Mouse (Mus musculus): ENCODE results near the gene Pik3cd. TPM values are rescaled to one million over a fixed set of nuclear protein-coding genes. Genes with fewer than 3 reads are reported as not detected.

Pik3cd gene
- polyA plus RNA-seq, 1 experiment from 2014 or later: 5.1 TPM

DNA sequence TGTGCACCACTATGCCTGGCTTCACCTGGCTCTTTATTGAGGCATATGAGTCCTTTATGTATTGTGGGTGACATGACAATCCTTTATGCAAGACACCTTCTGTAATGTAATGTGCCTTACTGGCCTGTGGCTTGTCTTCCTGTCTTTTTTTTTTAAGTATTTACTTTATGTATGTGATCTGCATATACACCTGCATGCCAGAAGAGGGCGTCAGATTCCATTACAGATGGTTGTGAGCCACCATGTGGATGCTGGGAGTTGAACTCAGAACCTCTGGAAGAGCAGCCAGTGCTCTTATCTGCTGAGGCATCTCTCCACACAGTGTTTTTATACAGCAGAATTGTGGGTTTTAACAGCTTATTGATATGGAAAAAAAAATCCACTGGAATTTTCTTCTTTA, 98.5 kb downstream of the Pik3cd start:
- H3K36me3 ChIP-seq (ENCODE audit: control insufficient read depth, insufficient read depth, low read length): no peaks in the 10 kb centered on the region
- no peak overlapping the region for H3K9ac ChIP-seq (ENCODE audit: low read length)
- H3K27me3 ChIP-seq (ENCODE audit: control insufficient read depth, insufficient read depth, low read length): no peaks in the 10 kb centered on the region
- H3K27ac ChIP-seq (ENCODE audit: low read length): no peak overlapping the region
- 72% methylated on average over 1 of the region's 1 CpGs for WGBS
- H3K9me3 ChIP-seq (replicated peaks; ENCODE audit: control insufficient read depth, low read length): no peaks in the 10 kb centered on the region
- no peak overlapping the region for H3K4me3 ChIP-seq (replicated peaks; ENCODE audit: low read length)
- no peak overlapping the region for H3K4me2 ChIP-seq (ENCODE audit: low read depth, low read length)
- ATAC-seq (ENCODE audit: insufficient read depth, low FRiP score): no peak
- H3K4me1 ChIP-seq (ENCODE audit: control insufficient read depth, insufficient read depth, low read length): peaks cover 24% of the 10 kb centered on the region

DNA sequence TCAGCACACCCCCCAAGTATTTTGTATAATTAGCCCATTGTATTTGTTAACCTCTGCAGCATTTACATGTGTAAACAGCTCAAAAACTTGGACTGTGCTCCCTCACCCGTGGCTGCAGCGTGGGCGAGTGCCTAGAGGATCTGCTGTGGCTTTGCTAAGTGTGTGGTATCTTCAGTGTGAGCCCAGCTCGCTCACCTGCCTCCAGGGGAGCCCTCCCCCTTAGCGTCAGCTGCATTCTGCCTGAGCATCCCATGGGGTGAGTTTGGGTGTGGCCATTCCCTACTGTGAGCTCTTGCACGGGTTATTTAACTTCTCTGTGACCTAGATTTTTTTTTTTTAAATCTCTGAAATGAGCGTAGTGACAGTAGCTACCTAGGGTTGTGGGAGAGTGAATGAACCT, 100.1 kb downstream of the Pik3cd start:
- H3K4me3 ChIP-seq (replicated peaks; ENCODE audit: low read length): no peak overlapping the region
- H3K4me1 ChIP-seq (ENCODE audit: control insufficient read depth, insufficient read depth, low read length): peaks cover 15% of the 10 kb centered on the region
- H3K27ac ChIP-seq (ENCODE audit: low read length): no peak overlapping the region; the same call in 1 of the 2 replicates
- 53% methylated on average over 7 of the region's 7 CpGs for WGBS
- ATAC-seq (ENCODE audit: insufficient read depth, low FRiP score): no peak
- no peaks in the 10 kb centered on the region for H3K27me3 ChIP-seq (ENCODE audit: control insufficient read depth, insufficient read depth, low read length)
- no peak overlapping the region for H3K4me2 ChIP-seq (ENCODE audit: low read depth, low read length)
- no peaks in the 10 kb centered on the region for H3K36me3 ChIP-seq (ENCODE audit: control insufficient read depth, insufficient read depth, low read length)
- no peak overlapping the region for H3K9ac ChIP-seq (ENCODE audit: low read length)
- no peaks in the 10 kb centered on the region for H3K9me3 ChIP-seq (replicated peaks; ENCODE audit: control insufficient read depth, low read length)

DNA sequence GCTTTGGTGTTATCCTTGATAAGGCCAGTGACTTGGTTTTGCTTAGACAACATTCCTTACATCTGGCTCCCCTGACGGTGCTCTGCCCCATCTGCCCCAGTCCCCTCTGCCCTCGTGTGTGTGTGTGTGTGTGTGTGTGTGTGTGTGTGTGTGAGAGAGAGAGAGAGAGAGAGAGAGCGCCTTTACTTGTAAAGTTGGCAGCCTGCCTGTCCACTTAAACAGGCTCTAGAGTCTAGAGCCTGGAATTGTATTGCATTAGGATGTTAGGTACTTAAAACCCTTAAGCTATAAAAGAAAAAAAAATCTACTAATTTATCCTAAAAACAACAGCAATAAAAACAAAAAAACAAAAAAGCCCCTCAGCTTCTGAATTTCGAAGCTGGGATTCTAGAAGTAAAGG, 100.9 kb downstream of the Pik3cd start:
- H3K27me3 ChIP-seq (ENCODE audit: control insufficient read depth, insufficient read depth, low read length): no peaks in the 10 kb centered on the region
- H3K9ac ChIP-seq (ENCODE audit: low read length): no peak overlapping the region
- no peak overlapping the region for H3K27ac ChIP-seq (ENCODE audit: low read length)
- no peak for ATAC-seq (ENCODE audit: insufficient read depth, low FRiP score)
- WGBS: 28% methylated on average over 4 of the region's 4 CpGs
- no peaks in the 10 kb centered on the region for H3K9me3 ChIP-seq (replicated peaks; ENCODE audit: control insufficient read depth, low read length)
- no peak overlapping the region for H3K4me3 ChIP-seq (replicated peaks; ENCODE audit: low read length)
- H3K4me1 ChIP-seq (ENCODE audit: control insufficient read depth, insufficient read depth, low read length): peaks cover 12% of the 10 kb centered on the region
- no peak overlapping the region for H3K4me2 ChIP-seq (ENCODE audit: low read depth, low read length)
- no peaks in the 10 kb centered on the region for H3K36me3 ChIP-seq (ENCODE audit: control insufficient read depth, insufficient read depth, low read length)

DNA sequence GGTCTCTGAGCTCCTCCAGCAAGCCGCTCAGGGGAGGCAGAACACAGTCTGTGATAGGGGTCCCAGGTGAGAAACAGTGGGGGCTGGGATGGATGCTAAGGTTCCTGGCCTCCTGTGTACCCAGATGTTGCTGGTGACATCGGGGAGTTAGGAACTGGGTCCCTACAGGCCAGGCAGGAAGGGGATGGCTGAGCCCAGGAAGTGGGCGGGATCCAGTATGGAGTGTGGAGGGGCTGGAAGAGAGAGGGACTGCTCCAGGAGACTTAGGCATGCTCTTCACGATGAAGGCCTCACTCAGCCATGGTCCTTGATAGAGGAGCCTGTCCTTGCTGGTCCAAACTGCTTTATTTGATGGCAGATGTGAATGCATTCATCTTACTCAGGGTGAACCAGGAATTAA, 102.2 kb downstream of the Pik3cd start:
- 79% methylated on average over 4 of the region's 4 CpGs for WGBS
- ATAC-seq (ENCODE audit: insufficient read depth, low FRiP score): no peak

DNA sequence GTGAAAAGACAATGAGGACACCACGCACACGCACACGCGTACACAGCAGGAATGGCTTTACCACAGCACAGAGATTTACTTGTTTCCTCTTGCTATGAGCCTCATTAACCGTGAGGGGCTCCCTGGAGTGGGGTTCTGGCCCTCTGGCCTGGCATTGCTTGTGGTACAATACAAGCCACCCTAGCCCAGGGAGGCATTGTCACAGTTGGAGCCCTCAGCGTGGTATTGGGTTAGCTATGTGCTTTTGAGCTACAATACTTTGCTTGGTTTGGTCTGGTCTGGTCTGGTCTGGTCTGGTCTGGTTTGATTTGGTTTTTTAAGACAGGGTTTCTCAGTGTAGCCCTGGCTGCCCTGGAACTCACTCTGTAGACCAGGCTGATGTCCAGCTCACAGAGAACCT, 102.8 kb downstream of the Pik3cd start:
- H3K27ac ChIP-seq (ENCODE audit: low read length): no peak overlapping the region
- H3K4me3 ChIP-seq (replicated peaks; ENCODE audit: low read length): no peak overlapping the region
- no peaks in the 10 kb centered on the region for H3K36me3 ChIP-seq (ENCODE audit: control insufficient read depth, insufficient read depth, low read length)
- H3K9me3 ChIP-seq (replicated peaks; ENCODE audit: control insufficient read depth, low read length): no peaks in the 10 kb centered on the region
- no peaks in the 10 kb centered on the region for H3K27me3 ChIP-seq (ENCODE audit: control insufficient read depth, insufficient read depth, low read length)
- H3K9ac ChIP-seq (ENCODE audit: low read length): no peak overlapping the region
- 91% methylated on average over 6 of the region's 6 CpGs for WGBS
- no peak overlapping the region for H3K4me2 ChIP-seq (ENCODE audit: low read depth, low read length)
- H3K4me1 ChIP-seq (ENCODE audit: control insufficient read depth, insufficient read depth, low read length): peaks cover 12% of the 10 kb centered on the region
- ATAC-seq (ENCODE audit: insufficient read depth, low FRiP score): no peak

More for the DNA sequence above, 102.2 kb downstream of the Pik3cd start:
- no peak overlapping the region for H3K4me3 ChIP-seq (replicated peaks; ENCODE audit: low read length)
- H3K4me2 ChIP-seq (ENCODE audit: low read depth, low read length): no peak overlapping the region
- no peak overlapping the region for H3K9ac ChIP-seq (ENCODE audit: low read length)
- H3K4me1 ChIP-seq (ENCODE audit: control insufficient read depth, insufficient read depth, low read length): peaks cover 12% of the 10 kb centered on the region
- no peak overlapping the region for H3K27ac ChIP-seq (ENCODE audit: low read length)
- H3K36me3 ChIP-seq (ENCODE audit: control insufficient read depth, insufficient read depth, low read length): no peaks in the 10 kb centered on the region
- H3K9me3 ChIP-seq (replicated peaks; ENCODE audit: control insufficient read depth, low read length): no peaks in the 10 kb centered on the region
- H3K27me3 ChIP-seq (ENCODE audit: control insufficient read depth, insufficient read depth, low read length): no peaks in the 10 kb centered on the region

Small RNA genes lying within 50 kb of the gene (microRNA-seq; reads per million reads assigned to microRNA genes)
- gene Mir7023: not detected

Other genes with a start within 250 kb of the Pik3cd start
- gene Rbp7, start 247.6 kb downstream of the Pik3cd start, polyA plus RNA-seq (2015; fragmentation: Nextera tagmentation; extraction: Ambion mirVana): 4.0 and 4.8 TPM in 2 replicates
- 0.39 and 0.40 TPM in 2 replicates for gene Tmem274, start 225.2 kb downstream of the Pik3cd start, polyA plus RNA-seq (2015; fragmentation: Nextera tagmentation; extraction: Ambion mirVana)
- 9.3 and 9.6 TPM in 2 replicates for gene Nmnat1, start 217.4 kb downstream of the Pik3cd start, polyA plus RNA-seq (2015; fragmentation: Nextera tagmentation; extraction: Ambion mirVana)
- 33.3 and 35.9 TPM in 2 replicates for gene Lzic, start 217.3 kb downstream of the Pik3cd start, polyA plus RNA-seq (2015; fragmentation: Nextera tagmentation; extraction: Ambion mirVana)
- gene Ctnnbip1, start 184.3 kb downstream of the Pik3cd start, polyA plus RNA-seq (2015; fragmentation: Nextera tagmentation; extraction: Ambion mirVana): 56.2 and 57.3 TPM in 2 replicates
- gene Clstn1, start 116.1 kb downstream of the Pik3cd start, polyA plus RNA-seq (2015; fragmentation: Nextera tagmentation; extraction: Ambion mirVana): 14.7 and 14.9 TPM in 2 replicates
- 19.7 and 20.1 TPM in 2 replicates for gene Tmem201, start 35.5 kb upstream of the Pik3cd start, polyA plus RNA-seq (2015; fragmentation: Nextera tagmentation; extraction: Ambion mirVana)
- gene Slc25a33, start 71.7 kb upstream of the Pik3cd start, polyA plus RNA-seq (2015; fragmentation: Nextera tagmentation; extraction: Ambion mirVana): 7.8 and 8.1 TPM in 2 replicates

Data from stomach, embryonic 16.5 days (tissue).